Mouse (Mus musculus) bone marrow macrophage, adult 2 months (primary cell): ENCODE results near the gene Hnrnpu.

Experiments used
- CTCF ChIP-seq: IDR thresholded peaks from 2 replicates; pipeline ENCODE4 v1.5.1; 2012; ENCODE audit warnings: low read depth, mild to moderate bottlenecking, low read length, moderate library complexity
- POLR2A ChIP-seq: IDR thresholded peaks from 2 replicates; pipeline ENCODE4 v1.6.1; 2012; ENCODE audit warnings: mild to moderate bottlenecking, low read depth, low read length, borderline replicate concordance

DNA sequence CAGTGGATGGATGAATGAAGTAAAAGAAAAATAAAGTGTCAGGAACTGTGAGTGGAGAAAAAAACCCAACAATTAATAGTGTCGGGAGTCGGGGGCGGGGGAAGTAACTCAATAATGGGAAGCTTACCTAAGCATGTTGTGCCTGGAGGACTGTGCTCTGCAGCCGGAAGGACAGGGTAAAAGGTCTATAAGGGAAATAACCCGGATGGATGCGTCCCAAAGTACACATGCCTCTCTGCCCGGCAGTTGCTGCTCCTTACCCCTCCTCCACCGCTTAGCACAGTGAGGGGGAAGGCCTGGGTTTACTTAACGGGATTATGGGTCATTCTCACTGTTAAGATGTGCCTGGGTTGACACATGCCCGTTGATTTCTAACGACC lies 31.7 kb upstream of the Hnrnpu start:
- TF ChIP-seq POLR2A (no peak), CTCF (no peak)
